In genomic region chrX:38576078-38576477, GRCm38 (mm10) we compare ENCODE assay signal across 8 mouse cellular contexts. TPM values are rescaled to one million over a fixed set of nuclear protein-coding genes. Genes with fewer than 3 reads are reported as not detected.
DNase-seq lines count a peak whose midpoint lies in the region; ATAC-seq and TF ChIP-seq lines count a peak whose summit lies in the region.

Gene Cul4b (minus strand): TSS chrX:38576196.

- 84% methylated on average over 15 of the region's 15 CpGs for WGBS in kidney, postnatal 0 days
- WGBS in midbrain, embryonic 13.5 days: 88% methylated on average over 15 of the region's 15 CpGs

- no peak for TF ChIP-seq CTCF in kidney, postnatal 0 days (IDR thresholded peaks at IDR 0.05; ENCODE audit: low read depth)
- no peak for TF ChIP-seq CTCF in bone marrow macrophage, adult 2 months (IDR thresholded peaks at IDR 0.05; ENCODE audit: low read depth, low read length)

- H3K4me3 ChIP-seq in kidney, postnatal 0 days (replicated peaks; ENCODE audit: low read depth, low read length): no peak within 1 kb of the TSS
- no peak within 1 kb of the TSS for H3K4me3 ChIP-seq in bone marrow macrophage, adult 2 months (ENCODE audit: insufficient read depth, low read length)
- no peak within 1 kb of the TSS for H3K4me3 ChIP-seq in midbrain, embryonic 13.5 days (replicated peaks)

- H3K9ac ChIP-seq in kidney, postnatal 0 days (ENCODE audit: low read depth, low read length): no peak within 1 kb of the TSS
- no peak within 1 kb of the TSS for H3K9ac ChIP-seq in midbrain, embryonic 13.5 days (replicated peaks)

- H3K27me3 ChIP-seq in kidney, postnatal 0 days (ENCODE audit: insufficient read depth, low read length): no peaks in the 10 kb centered on the region
- H3K27me3 ChIP-seq in midbrain, embryonic 13.5 days: no peaks in the 10 kb centered on the region

- H3K9me3 ChIP-seq in kidney, postnatal 0 days (replicated peaks; ENCODE audit: low read length): no peaks in the 10 kb centered on the region
- no peaks in the 10 kb centered on the region for H3K9me3 ChIP-seq in midbrain, embryonic 13.5 days

- H3K4me2 ChIP-seq in kidney, postnatal 0 days (ENCODE audit: low read length): no peak within 1 kb of the TSS
- H3K4me2 ChIP-seq in midbrain, embryonic 13.5 days (replicated peaks): no peak within 1 kb of the TSS

- TF ChIP-seq POLR2A in bone marrow macrophage, adult 2 months (IDR thresholded peaks at IDR 0.05; ENCODE audit: borderline replicate concordance, low read depth, low read length): no peak

- H3K4me1 ChIP-seq in kidney, postnatal 0 days (replicated peaks; ENCODE audit: insufficient read depth, low read length): no peaks in the 10 kb centered on the region
- H3K4me1 ChIP-seq in bone marrow macrophage, adult 2 months (ENCODE audit: control insufficient read depth, insufficient read depth, low read length): no peaks in the 10 kb centered on the region
- no peaks in the 10 kb centered on the region for H3K4me1 ChIP-seq in midbrain, embryonic 13.5 days (replicated peaks)

- no peak for ATAC-seq in kidney, postnatal 0 days (replicated peaks; ENCODE audit: low FRiP score, low read depth)
- ATAC-seq in midbrain, embryonic 13.5 days: no peak

- no peak for DNase-seq in kidney, postnatal 0 days (ENCODE audit: low spot score)
- no peak for DNase-seq in kidney, postnatal 14 days
- peak; percentile 61 for DNase-seq in heart, adult 8-10 months (ENCODE audit: low spot score)
- no peak for DNase-seq in layer of hippocampus, postnatal 14 days (ENCODE audit: low spot score in 2 of 2)
- no peak for DNase-seq in MN1 (ENCODE audit: low spot score)
- DNase-seq in gastrocnemius, adult 18-20 months (ENCODE audit: low spot score): no peak

- H3K27ac ChIP-seq in kidney, postnatal 0 days: no peak within 1 kb of the TSS
- no peak within 1 kb of the TSS for H3K27ac ChIP-seq in bone marrow macrophage, adult 2 months (ENCODE audit: insufficient read depth, low read depth, low read length)
- no peak within 1 kb of the TSS for H3K27ac ChIP-seq in midbrain, embryonic 13.5 days

- H3K36me3 ChIP-seq in kidney, postnatal 0 days (ENCODE audit: insufficient read depth, low read length): no peaks in the 10 kb centered on the region
- H3K36me3 ChIP-seq in midbrain, embryonic 13.5 days: no peaks in the 10 kb centered on the region

RNA-seq across cellular contexts. Expression of gene Cul4b, which starts in this region (rescaled TPM):
- 25.3 and 25.5 TPM in 2 replicates for polyA plus RNA-seq in kidney, postnatal 0 days (2015; fragmentation: Nextera tagmentation; extraction: Ambion mirVana)
- polyA plus RNA-seq in bone marrow macrophage, adult 2 months (2012; ENCODE audit: insufficient read depth, insufficient read length, missing spikeins): 23.6 and 23.9 TPM in 2 replicates
- total RNA-seq in heart, adult 8-10 months (2022): 10 to 100 TPM; 10.7 to 13.3 (median 12.0) TPM
- total RNA-seq in layer of hippocampus, postnatal 14 days (2021): 10 to 100 TPM; 39.5 to 40.4 TPM
- polyA plus RNA-seq in midbrain, embryonic 13.5 days (2015; fragmentation: Nextera tagmentation; extraction: Ambion mirVana): 19.1 and 20.0 TPM in 2 replicates
- total RNA-seq in gastrocnemius, adult 18-20 months (2021): 1 to 10 TPM; 9.0 TPM
